Mouse (Mus musculus): Measurements from ENCODE around the gene Ccdc9b.

The Ccdc9b gene

DNA sequence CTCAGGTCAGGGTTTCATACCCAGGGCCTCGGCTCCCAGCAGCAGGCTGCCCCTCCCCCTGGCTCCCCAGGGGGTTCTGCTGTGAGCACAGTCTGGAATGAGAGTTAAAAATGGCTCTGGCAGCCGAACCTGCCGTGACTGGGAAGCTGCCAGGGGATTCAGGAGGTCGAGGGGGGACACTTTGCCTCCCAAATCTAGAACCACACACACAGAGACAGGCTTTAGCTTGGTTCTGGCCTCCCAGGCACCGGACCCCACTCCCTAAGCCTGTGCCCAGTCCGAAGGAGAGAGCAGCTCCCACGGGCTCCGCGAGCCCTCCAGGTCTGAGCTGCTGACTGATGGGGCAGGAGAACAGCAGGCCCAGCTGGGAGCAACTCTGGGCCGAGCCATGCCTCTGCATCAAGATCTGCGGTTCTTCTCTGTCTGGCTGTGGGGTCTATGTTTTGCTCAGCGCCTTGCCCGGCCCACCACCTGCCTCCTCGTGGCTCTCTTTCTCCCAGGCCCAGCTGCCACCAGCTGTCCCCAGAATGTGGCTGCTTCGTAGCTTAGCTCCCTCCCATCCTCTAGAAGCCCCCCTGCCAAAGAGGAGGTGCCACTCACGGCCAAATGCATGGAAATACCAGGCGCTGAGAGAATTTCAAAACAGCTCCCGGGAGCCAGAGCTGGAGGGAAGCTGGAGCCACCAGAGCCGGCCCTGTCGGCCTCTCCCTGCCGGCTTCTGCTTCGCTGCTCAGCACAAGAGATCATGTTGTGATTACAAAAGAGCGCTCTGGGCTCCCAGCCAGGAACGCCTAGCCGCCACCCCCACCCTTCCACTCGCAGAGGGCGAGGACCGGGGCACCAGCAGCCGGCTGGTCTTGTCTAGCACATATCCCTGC, at the start of gene Ccdc9b:
Gene Ccdc9b, minus strand, starts transcription at position 756 of the 878 bp plus-strand sequence.
- DNase-seq (ENCODE audit: low read depth, low spot score) = no peak

DNA sequence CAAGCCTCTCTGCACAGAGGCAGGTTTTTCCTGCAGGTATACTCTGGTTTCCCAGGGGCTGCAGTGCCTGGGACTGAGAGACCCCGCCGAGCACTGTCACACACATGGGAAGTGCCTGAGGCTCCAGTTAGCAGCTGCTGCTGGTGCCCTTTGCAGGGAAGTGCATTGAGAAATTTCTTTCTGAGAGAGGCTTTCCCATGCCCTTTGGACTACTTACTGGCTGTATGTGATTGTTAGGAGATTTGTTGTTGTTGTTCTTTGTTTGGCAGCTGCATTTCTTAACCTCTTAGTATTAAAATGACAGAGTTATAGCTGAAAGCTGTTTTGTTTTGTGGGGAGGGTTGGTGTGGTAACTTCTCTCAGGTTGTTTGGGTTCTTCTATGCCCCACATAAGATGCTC, 48.4 kb upstream of the Ccdc9b start:
- no peak for DNase-seq (ENCODE audit: low read depth, low spot score)

GRCm38 (mm10) chr2:118806860-118807259, 44.4 kb upstream of the Ccdc9b start:
- no peak for DNase-seq (ENCODE audit: low read depth, low spot score)

- no peak for DNase-seq (ENCODE audit: low read depth, low spot score)
These were observed 43.3 kb upstream of the Ccdc9b start for GRCm38 (mm10) chr2:118805756-118806155.

- DNase-seq (ENCODE audit: low read depth, low spot score) = no peak
These were observed 42.7 kb upstream of the Ccdc9b start for GRCm38 (mm10) chr2:118805137-118805536.

- no peak for DNase-seq (ENCODE audit: low read depth, low spot score)
These were observed 42.0 kb upstream of the Ccdc9b start for GRCm38 (mm10) chr2:118804474-118804873.

- no peak for DNase-seq (ENCODE audit: low read depth, low spot score)
These were observed 40.2 kb upstream of the Ccdc9b start for GRCm38 (mm10) chr2:118802542-118803118.

DNA sequence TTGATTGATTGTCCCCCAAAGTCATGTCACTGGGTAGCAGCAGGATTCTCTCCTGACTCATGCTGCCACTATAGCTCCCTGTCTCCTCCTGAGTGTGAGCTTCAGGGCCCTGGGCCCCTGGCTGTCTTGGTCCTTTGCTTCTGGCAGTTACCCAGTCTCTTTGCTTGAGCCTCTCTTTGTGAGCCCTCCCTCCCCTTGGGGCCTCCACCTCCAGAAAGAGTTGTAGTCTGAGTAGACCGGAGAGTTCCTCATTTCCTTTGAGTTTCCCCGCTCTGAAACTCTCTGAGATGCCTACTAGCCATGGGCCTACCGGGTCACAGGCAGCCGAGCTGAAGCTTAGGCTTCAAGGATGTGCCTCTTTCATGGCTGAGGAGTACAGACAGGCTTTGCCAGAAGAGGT, 31.2 kb upstream of the Ccdc9b start:
- DNase-seq (ENCODE audit: low read depth, low spot score) = no peak

GRCm38 (mm10) chr2:118792259-118792613, 29.8 kb upstream of the Ccdc9b start:
- no peak for DNase-seq (ENCODE audit: low read depth, low spot score)

DNA sequence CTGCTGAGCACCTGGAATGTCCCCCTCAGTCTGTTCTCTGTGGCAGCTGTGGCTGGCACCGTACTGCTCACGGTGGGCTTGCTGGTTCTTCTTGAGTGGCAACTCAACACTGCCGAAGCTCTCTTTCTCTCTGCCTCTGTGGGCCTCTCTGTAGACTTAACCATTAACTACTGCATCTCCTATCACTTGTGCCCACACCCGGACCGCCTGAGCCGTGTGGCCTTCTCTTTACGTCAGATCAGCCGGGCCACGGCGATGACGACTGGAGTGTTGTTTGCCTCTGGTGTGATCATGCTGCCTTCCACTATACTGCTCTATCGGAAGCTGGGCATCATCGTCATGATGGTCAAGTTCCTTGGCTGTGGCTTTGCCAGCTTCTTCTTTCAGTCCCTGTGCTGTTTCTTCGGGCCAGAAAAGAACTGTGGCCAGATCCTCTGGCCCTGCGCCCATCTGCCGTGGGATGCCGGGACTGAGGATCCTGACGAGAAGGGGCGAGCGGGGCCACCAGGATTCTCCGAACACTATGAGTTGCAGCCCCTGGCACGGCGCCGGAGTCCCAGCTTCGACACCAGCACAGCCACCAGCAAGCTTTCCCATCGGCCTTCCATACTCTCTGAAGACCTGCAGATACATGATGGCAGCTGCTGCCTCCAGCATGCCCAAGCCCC, 29.3 kb upstream of the Ccdc9b start:
- no peak for DNase-seq (ENCODE audit: low read depth, low spot score)

- peak; percentile 42 for DNase-seq (ENCODE audit: low read depth, low spot score)
These were observed 28.4 kb upstream of the Ccdc9b start for GRCm38 (mm10) chr2:118790551-118791525.

- no peak for DNase-seq (ENCODE audit: low read depth, low spot score)
These were observed 27.7 kb upstream of the Ccdc9b start for GRCm38 (mm10) chr2:118790221-118790550.

DNA sequence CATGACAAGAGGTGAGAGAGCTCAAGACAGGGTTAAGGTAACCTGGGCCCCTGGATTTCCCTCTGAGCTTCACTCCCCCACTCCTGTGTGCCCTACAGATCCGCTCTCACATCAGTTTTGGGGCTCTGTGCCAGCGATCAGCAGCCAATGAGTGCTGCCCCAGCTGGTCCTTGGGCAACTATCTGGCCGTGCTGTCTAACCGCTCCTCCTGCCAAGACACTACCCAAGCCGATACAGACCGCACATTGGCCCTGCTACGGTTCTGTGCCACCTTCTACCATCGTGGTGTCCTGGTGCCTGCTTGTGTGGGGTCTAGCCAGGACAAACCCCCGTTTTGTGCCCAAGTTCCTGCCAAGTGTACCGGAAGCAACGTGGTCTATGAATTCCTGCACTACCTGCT, 27.0 kb upstream of the Ccdc9b start:
- DNase-seq (ENCODE audit: low read depth, low spot score) = no peak

DNA sequence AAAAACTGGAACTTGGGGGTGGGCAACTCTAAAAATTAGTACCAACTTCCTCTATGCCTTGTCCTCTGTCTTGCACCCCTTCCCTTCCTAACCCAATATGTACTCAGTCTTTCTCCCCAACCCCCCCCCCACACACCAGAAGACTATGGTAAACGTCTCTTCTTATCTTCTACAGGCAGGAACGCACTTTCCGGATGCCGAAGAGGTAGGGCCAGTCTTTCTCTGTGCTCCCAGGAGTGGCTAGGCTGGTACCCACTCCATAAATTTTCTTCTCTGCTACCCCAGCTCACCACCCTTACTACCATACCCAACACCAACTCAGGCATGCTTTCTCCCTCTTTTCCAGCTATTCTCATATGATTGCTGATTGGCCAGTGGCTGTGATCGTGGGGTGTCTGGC, 24.1 kb upstream of the Ccdc9b start:
- DNase-seq (ENCODE audit: low read depth, low spot score) = no peak

DNA sequence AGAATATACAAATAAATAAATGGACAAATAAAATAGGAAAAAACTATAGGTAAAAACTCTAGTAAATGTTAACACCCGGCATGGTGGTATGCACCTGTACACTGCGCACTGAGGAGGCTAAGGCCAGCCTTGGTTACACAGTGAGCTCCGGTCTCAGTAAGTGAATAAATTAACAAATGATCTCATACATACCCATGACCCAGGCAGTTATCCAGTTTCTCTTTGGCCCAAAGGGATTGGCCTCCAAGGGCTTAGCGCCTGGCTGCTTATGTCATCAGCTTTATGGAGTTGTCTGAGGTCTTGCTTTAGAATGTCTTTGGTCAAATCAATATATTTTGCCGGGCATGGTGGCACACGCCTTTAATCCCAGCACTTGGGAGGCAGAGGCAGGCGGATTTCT, 21.2 kb upstream of the Ccdc9b start:
- DNase-seq (ENCODE audit: low read depth, low spot score) = no peak

DNA sequence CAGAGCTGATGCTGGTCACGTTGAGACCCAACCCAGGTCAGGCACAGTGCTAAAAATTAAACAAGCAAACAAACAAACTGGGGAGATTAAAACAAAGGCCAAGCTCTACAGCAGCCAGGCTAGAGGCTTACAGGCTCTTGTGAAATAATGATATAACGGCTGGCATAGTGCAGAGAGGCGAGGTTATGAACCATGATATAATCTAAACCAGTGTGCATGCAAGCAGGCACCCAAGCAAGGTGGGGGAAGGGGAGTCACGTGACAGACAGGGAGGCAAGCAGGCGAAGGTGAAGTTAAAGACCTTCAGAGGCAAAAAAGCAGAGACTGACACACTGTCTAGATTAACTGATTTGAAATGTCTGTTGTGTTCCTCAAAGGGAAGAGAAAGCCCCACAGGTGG, 20.6 kb upstream of the Ccdc9b start:
- DNase-seq (ENCODE audit: low read depth, low spot score) = no peak

GRCm38 (mm10) chr2:118782303-118782702, 19.8 kb upstream of the Ccdc9b start:
- DNase-seq (ENCODE audit: low read depth, low spot score) = no peak

GRCm38 (mm10) chr2:118781115-118781514, 18.7 kb upstream of the Ccdc9b start:
- DNase-seq (ENCODE audit: low read depth, low spot score) = no peak

DNA sequence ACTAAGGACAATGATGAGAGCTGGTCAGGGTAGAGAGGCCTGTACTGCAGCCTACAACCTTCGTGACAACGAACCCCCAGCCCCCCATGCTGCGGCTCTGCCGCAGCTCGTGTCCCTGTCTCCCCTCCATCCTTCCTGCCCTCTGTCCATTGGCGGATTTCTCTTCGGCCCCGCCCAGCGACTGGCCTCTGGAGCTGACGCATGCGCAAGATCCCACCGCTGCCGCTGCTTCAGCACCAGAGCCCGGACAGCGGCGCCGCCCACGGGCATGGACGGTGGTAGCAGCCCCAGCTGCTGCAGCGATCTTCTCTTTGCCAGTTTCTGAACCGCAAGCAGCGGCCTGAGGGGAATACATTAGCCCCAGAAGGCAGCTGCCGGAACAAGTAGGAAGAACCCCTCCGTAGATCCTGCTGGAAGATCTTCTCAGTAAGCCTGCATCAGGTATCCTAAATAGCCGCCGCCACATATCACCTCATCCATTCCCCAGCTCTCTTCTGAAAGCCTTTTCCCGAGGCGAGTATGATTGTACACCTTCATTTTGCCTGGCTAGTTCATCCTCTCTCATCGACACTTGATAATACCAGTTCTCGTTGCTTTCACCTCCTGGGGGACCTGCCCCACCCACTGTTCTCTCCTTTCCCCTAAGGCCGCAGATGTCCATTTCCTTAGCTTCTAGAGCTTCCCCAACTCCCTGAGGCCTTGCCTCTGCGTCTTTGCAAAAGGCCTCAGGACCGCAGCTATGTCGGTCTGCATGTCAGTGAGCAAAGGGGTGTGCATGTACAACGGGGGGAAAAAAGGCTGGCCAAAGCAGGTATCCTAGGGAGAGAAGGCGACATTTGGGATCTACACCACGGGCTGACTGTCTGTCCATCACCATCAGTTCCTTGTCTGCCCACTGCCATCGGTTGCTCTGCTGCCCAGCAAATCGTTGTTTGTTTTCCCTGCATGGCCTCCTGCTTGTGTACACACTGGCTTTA, 17.3 kb upstream of the Ccdc9b start, which contains the start of gene Disp2:
Gene Disp2, plus strand, starts transcription at position 216 of the 977 bp plus-strand sequence.
- DNase-seq (ENCODE audit: low read depth, low spot score) = peak; percentile 86

- DNase-seq (ENCODE audit: low read depth, low spot score) = no peak
These were observed 16.6 kb upstream of the Ccdc9b start for GRCm38 (mm10) chr2:118779065-118779464.

Measured in embryo, embryonic 11.5 days (tissue).